Mouse (Mus musculus): ENCODE measurements around the gene Gm26602.

GRCm38 (mm10) chr10:79900951-79901410 is 9.7 kb upstream of the Gm26602 start:
- TF ChIP-seq GATA1 (IDR thresholded peaks at IDR 0.05; ENCODE audit: low read length) (no peak), TAL1 (IDR thresholded peaks at IDR 0.05; ENCODE audit: low read length) (no peak)
